Mouse (Mus musculus): ENCODE measurements around the gene Spp1. TPM values are rescaled to one million over a fixed set of nuclear protein-coding genes. Genes with fewer than 3 reads are reported as not detected.
"Not testable (repeated sequence)": the region's sequence is repeated elsewhere in the genome, so short reads cannot be mapped to it uniquely, and the experiment has no call there.

Spp1 gene
- total RNA-seq, 2 experiments from 2014 or later: 0.76 to 1.2 TPM

- DNase-seq (ENCODE audit: low spot score in 2 of 2): no peak
Observed at GRCm38 (mm10) chr5:104432886-104433285, 2.0 kb upstream of the Spp1 start.

GRCm38 (mm10) chr5:104433968-104434565 lies 851 bp upstream of the Spp1 start:
- DNase-seq (ENCODE audit: low spot score in 2 of 2): no peak

- no peak for DNase-seq (ENCODE audit: low spot score in 2 of 2)
Observed at GRCm38 (mm10) chr5:104436406-104437076, 1.6 kb downstream of the Spp1 start.

GRCm38 (mm10) chr5:104442396-104442795 lies 7.5 kb downstream of the Spp1 start:
- DNase-seq (ENCODE audit: low spot score in 2 of 2): no peak

GRCm38 (mm10) chr5:104442850-104443249 lies 7.9 kb downstream of the Spp1 start:
- DNase-seq (ENCODE audit: low spot score in 2 of 2): no peak

- DNase-seq (ENCODE audit: low spot score in 2 of 2): peak in 1 of 2 experiments; percentile 16
Observed at GRCm38 (mm10) chr5:104446156-104446555, 11.2 kb downstream of the Spp1 start.

GRCm38 (mm10) chr5:104448346-104448745 lies 13.4 kb downstream of the Spp1 start:
- not testable (repeated sequence) for DNase-seq (ENCODE audit: low spot score in 2 of 2)

- no peak for DNase-seq (ENCODE audit: low spot score in 2 of 2)
Observed at GRCm38 (mm10) chr5:104449491-104449890, 14.6 kb downstream of the Spp1 start.

- no peak for DNase-seq (ENCODE audit: low spot score in 2 of 2)
Observed at GRCm38 (mm10) chr5:104453075-104453474, 18.2 kb downstream of the Spp1 start.

- no peak for DNase-seq (ENCODE audit: low spot score in 2 of 2)
Observed at GRCm38 (mm10) chr5:104454564-104454963, 19.6 kb downstream of the Spp1 start.

- DNase-seq (ENCODE audit: low spot score in 2 of 2): peak; percentile 72 to 82
Observed at GRCm38 (mm10) chr5:104458832-104459705, 24.2 kb downstream of the Spp1 start, which contains the start of gene Pkd2. Gene Pkd2, plus strand, starts transcription at chr5:104459450.

GRCm38 (mm10) chr5:104459706-104460455 lies 25.0 kb downstream of the Spp1 start:
- DNase-seq (ENCODE audit: low spot score in 2 of 2): peak; percentile 41 to 55

GRCm38 (mm10) chr5:104460456-104460838 lies 25.5 kb downstream of the Spp1 start:
- peak in 1 of 2 experiments; percentile 13 for DNase-seq (ENCODE audit: low spot score in 2 of 2)

- DNase-seq (ENCODE audit: low spot score in 2 of 2): no peak
Observed at GRCm38 (mm10) chr5:104460856-104461255, 25.9 kb downstream of the Spp1 start.

GRCm38 (mm10) chr5:104465279-104465678 lies 30.4 kb downstream of the Spp1 start:
- no peak for DNase-seq (ENCODE audit: low spot score in 2 of 2)

GRCm38 (mm10) chr5:104465731-104466130 lies 30.8 kb downstream of the Spp1 start:
- DNase-seq (ENCODE audit: low spot score in 2 of 2): peak; percentile 61 to 76

- DNase-seq (ENCODE audit: low spot score in 2 of 2): no peak
Observed at GRCm38 (mm10) chr5:104466816-104467215, 31.9 kb downstream of the Spp1 start.

GRCm38 (mm10) chr5:104468586-104468985 lies 33.7 kb downstream of the Spp1 start:
- no peak for DNase-seq (ENCODE audit: low spot score in 2 of 2)

GRCm38 (mm10) chr5:104470981-104471391 lies 36.1 kb downstream of the Spp1 start:
- DNase-seq (ENCODE audit: low spot score in 2 of 2): no peak

- DNase-seq (ENCODE audit: low spot score in 2 of 2): no peak
Observed at GRCm38 (mm10) chr5:104472371-104472770, 37.5 kb downstream of the Spp1 start.

- no peak for DNase-seq (ENCODE audit: low spot score in 2 of 2)
Observed at GRCm38 (mm10) chr5:104480367-104480766, 45.4 kb downstream of the Spp1 start.
